Mouse (Mus musculus): ENCODE results near the gene Gramd4. TPM values are rescaled to one million over a fixed set of nuclear protein-coding genes. Genes with fewer than 3 reads are reported as not detected.

Gramd4 gene
- total RNA-seq, 2 experiments from 2014 or later: 4.2 to 9.7 TPM

DNA sequence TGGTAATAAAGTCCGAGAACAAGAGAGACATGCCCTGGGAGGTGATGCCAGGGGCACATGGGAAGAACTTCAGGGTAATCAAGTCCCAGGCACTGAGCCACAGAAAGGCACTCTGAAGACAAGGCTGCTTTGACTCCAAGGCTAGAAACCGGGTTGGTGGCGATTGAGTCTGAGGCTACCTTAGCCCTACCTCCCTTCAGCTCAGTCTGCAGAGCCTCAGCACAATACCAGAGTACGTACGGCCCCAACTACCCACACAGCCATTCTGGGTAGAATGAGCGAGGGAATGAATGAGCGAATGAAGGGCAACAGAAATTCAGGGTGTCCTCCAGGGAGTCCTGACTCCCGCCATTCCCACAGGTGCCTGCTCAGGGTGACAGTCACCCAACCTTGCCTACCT, 126.0 kb downstream of the Gramd4 start:
- no peak for DNase-seq

DNA sequence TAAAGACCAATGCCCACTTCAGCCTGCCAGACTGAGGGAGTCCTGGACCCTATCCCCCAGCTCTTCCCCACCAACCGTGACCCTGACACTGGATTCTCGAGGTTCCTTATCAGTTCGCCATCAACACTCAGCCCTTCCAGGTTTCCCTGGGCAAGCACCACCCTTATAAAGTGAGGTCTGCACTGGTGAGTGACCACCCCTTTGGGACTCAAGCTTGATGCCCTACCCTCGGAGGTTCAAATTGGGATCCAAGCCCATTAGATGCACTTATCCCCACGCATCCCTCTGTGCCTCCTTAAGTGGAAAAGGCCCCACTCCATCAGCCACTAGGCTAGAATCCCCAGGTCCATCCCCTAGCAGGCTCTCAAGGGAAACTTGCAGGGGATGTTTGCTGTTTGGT, 126.6 kb downstream of the Gramd4 start:
- no peak for DNase-seq

DNA sequence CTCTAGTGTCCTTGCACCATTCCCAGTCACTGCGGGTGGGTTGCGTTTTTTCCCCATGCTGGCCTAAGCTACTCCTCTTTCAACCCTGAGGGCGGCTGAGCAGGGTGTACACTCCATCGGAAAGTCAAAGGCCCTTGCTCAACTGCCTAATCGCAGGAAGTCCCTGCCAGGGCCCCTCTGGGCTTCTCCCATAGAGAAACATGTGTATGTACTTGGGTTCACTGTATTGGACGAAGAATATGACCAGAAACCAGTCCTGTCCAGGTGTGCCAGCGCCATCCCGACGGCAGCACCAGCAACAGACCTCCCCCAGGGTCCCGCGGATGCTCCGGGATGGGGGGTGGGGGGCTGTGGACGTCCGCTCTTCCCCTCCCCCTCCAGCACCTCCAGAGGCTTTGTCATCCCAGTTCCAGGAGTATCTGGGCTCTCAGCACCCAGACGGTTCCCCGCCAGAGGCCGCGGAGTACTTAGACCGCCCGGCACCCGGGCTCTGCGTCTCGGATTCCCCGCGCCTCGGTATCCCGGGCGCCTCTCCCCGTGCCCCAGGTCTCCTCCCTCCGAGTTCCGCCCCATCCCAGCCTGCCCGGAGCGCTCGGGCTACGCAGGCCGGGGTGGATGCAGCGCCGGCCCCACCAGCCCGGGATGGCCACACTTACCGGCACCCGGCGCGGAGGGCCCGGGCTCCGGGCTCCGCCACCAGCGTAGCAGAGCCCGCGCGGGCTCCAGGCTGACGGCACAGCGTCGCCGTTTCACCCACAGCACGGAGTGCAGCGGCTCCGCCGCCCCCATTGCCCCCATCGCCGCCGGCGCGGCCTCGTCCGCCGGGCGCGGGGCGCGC, 127.6 kb downstream of the Gramd4 start:
- DNase-seq: peak; percentile 54

DNA sequence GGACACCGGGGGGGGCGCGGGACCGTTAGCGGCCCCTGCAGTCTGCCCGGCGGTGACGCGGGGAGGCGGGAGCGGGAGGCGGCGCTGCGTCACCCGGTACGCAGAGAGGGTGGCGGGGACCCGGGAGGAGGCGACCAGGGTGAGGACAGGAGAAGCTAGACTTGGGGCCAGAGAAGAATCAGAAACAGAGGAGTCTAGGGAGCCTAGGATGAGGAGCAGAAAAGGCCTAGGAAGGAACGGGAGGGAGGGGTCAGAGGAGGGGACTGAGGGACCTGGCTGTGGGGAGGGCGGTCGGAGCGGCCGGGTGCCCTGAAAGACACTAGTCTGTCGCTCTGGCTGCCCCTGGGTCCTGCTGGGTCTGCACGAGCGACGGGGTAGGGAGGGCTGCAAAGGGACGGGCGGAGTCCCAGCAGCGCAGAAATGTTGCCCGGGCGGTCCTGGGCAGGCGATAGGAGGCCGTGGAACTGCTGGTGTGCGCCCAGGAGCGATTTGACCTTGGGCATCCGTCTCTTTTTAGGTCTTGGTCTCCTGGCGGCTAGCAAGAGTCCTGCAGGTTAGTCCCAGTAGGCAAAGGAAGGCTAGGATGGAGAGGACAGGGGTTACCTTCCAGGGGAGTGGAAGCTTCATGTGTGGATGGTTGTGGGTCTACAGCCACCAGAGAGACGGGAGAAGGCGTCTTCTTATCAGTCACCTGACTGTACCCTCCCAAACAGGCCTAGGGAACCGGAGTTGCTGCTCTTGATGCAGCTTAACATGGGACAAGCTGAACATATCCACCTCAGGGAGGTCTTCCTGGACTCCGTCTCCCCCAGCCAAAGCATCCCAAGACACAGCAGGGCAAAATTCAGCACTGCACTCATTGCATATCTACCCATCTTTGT, 128.4 kb downstream of the Gramd4 start, which contains the start of gene Cerk:
Cerk (minus strand) TSS at position 453 of the 881 bp plus-strand sequence.
- DNase-seq: peak; percentile 84

DNA sequence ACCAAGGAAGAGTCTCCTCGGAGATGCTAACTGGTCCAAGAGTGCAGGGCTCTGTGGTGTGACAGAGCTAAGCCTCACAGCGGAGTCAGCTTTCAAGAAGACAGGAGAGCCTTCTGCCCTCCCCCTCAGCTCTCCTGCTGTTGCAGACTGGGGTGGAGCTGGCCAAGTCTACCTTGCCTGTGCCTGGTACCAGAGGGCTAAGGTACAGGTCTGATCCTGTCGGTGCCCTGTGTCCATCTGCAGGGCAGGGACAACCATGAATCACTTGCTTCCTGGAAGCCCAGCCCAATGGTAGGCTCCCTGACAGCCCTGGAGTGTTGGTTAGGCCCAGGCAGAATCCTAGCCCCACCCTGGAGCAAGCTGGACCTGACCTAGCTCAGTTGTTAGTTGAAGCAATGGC, 129.2 kb downstream of the Gramd4 start:
- DNase-seq: peak; percentile 18

Other genes starting within 250 kb of the Gramd4 start
- 10 to 100 TPM; 34.0 to 43.9 TPM for gene Cdpf1, start 246.0 kb upstream of the Gramd4 start, total RNA-seq (2021)
- under 1 TPM; 0.11 to 0.28 TPM for gene Pkdrej, start 236.0 kb upstream of the Gramd4 start, total RNA-seq (2021)
- 1 to 10 TPM; 2.8 to 3.6 TPM for gene Ttc38, start 225.4 kb upstream of the Gramd4 start, total RNA-seq (2021)
- under 1 TPM in 1 of 2 experiments, not detected in 1; 0.32 TPM for gene Gtse1, start 197.9 kb upstream of the Gramd4 start, total RNA-seq (2021)
- 10 to 100 TPM; 10.7 to 13.5 TPM for gene Trmu, start 178.4 kb upstream of the Gramd4 start, total RNA-seq (2021)
- under 1 TPM; 0.31 to 0.43 TPM for gene Celsr1, start 23.9 kb upstream of the Gramd4 start, total RNA-seq (2021)
- gene Cerk, start 128.4 kb downstream of the Gramd4 start, total RNA-seq (2021): 1 to 10 TPM; 4.6 to 4.9 TPM
- gene Tbc1d22a, start 156.8 kb downstream of the Gramd4 start, total RNA-seq (2021): 10 to 100 TPM; 12.0 to 13.2 TPM

Measured in gastrocnemius, postnatal 25 days (tissue).